Mouse (Mus musculus): ENCODE data around the gene Sfrp2. TPM values are rescaled to one million over a fixed set of nuclear protein-coding genes. Genes with fewer than 3 reads are reported as not detected.

Sfrp2 gene
- total RNA-seq, 2 experiments from 2014 or later = 56.2 to 63.9 TPM

DNA sequence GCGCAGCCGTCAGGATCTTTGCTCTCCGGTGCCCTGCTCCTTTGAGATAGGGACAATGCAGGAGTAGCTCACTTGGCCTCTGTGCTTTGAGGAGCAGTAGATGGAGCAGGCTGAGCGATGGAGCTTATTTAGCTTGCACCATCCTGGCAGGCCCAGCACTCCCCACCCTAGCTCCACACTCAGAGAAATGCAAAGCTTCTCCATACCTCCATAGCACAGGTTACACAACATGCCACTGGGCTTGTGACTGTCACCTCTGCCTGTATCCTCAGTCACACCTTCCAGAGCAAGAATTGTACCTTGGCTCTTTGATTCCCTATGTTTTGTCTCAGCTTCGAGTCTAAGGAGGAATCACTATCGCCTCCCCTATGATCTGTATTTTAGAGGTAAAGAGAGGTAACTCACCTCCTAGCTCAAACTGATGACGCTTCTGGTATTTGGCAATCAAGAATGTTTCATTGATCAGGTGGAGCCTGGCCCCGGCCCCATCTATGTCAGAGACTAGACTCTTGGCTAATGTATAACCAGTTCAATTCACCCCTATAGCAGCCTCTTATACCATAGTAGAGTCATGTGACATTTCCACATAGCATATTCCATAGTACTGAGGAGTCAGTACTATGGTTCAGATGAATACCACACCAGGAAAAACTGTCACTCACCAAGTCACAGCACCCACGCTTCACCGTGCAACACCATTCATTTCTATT lies 5.2 kb downstream of the Sfrp2 start:
- no peak for DNase-seq

DNA sequence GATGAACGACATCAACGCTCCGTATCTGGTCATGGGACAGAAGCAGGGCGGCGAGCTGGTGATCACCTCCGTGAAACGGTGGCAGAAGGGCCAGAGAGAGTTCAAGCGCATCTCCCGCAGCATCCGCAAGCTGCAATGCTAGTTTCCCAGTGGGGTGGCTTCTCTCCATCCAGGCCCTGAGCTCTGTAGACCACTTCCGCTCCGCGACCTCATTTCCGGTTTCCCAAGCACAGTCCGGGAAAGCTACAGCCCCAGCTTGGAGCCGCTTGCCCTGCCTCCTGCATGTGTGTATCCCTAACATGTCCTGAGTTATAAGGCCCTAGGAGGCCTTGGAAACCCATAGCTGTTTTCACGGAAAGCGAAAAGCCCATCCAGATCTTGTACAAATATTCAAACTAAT lies 7.2 kb downstream of the Sfrp2 start:
- no peak for DNase-seq

DNA sequence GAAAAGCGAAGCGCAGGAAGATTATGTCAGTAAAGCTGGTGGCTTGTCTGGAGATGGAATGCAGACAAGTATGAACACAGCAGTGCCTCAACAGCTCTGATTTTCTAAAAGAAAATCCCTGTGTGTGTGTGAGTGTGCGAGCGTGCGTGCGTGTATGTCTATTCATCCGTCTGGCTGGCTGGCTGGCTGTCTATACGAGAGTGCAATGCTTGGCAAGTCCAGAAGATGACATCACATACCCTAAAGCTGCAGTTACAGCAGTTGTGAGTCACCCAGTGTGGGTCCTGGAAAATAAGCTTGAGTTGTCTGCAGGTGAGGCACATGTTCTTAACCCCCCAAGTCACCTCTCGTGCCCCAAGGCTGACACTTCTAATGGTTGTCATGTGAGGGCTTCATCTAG lies 9.3 kb downstream of the Sfrp2 start:
- DNase-seq = no peak

DNA sequence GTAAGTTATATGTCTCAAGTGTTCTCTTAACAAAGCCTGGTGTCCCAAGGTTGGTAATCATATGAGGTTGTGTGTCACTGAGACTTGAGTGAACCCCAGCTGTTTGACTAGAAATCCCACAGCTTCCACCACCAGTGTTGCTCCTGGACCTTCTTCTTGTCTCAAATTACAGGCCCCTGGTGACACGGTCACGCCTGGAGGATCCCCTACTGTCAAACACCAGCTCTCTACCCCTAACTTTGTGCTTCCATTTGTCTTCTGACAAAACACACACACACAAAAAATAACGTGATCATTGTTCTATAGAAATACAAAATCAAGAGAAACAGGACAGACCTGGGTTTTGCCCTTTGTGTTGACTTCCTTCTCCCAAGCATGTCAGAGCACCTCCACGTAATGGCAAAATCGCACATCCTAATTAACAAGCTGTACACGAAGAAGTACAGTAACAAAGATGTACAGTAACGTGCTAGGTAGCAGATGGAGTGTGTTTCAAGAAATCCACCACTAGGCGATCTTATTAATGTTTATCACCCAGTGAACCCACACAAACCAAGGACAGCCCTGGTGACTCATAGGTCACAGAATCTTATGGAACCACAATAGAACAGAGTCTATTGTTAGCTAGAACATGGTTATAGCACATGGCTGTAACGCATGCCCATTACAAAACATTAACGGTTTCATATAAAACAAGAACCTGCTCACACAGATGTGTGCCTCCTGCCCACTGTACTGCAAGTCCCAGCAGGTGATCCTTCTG lies 15.5 kb downstream of the Sfrp2 start:
- no peak for DNase-seq

DNA sequence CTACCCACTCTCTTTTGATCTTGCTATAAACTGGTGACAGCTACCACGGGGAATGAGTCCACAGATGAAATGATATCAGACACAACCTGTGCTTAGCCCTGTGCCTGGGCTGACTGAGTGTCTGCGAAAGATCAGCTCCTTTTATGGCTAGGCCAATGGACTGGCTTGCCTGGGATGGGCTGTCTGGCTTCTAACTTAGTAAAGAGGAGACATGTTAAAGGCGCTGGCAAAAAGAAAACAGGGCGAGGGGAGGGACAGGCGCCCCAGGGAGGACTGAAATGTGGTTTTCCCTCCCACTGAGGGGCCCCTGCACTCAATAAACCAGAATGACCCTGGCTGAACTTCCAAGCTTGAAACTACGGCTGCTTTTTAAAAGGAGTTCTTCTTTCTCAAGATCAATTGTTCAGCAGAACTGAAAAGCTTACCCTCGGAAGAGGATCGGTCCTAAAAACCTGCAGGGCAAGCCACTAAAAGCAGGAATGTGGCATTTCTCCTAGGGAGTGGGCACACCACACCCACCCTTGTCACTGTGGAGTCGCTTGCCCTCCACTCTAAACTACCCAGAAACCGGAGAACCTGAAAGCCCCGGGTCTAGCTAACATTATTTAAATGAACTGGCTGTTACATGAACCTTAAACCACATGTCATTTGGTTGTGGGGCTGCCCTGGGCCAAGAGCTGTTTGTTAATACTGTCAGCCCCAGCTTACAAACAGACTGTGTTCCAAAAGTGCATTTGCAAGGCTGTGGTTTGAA lies 17.8 kb downstream of the Sfrp2 start:
- DNase-seq = no peak

DNA sequence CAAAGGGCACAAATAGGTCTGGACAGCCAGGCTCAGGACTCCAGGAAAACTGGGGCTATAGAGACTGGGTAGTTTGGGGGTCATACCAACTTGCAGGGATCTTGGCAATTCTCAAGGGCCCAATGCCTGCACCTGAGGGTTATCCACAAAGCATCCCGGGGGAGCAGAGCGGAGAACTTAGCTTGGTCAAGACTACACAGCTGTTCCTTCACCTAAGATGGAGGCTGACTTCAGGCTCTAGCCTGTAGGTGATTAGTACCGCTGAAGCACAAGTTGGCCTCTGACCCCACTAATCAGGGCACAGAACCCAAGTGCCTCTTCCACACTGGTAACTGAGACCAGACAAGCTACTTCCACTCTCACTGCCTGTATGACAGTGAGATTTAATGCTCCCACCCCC lies 18.6 kb downstream of the Sfrp2 start:
- no peak for DNase-seq

DNA sequence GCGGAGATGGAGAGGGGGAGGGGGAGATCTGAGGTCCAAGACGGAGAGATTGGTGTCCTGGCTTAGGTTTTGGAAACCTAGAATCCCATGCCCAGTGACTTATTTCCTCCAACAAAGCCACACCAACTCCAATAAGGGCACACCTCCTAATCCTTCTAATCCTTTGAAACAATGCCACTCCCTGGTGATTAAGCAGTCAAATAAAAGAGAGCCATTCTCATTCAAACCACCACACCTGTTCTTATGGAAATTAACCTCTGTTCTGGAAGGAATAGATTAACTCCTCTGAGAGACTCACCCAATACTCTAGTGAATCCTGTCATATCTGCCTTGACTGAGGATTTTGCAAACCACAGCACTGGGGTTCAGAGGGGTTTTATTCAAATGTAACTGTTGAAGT lies 21.0 kb downstream of the Sfrp2 start:
- no peak for DNase-seq

DNA sequence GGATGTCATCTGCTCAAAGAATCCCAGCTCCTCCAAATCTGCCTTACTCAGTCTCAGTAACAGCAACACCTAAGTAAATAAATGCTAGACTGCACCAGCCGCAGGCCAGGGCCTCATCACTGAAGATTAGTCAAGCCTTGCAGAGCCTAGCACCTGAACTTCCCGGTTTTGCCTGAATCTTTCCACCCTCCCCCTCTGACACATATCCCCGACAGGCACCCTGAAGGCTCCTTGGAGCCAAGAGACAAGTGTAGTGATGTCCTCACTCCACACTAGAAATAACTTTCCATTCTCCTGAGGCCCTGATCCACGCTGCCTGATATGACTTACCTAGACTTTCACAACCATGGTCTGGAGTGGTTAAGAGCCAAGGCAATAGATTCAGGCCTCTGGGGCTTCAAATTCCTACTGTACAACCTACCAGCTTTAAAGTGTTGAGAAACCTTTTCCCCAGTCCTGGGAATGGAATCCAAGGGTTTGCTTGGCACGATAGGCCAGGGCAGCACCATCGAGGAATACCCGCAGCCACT lies 21.7 kb downstream of the Sfrp2 start:
- DNase-seq = no peak

DNA sequence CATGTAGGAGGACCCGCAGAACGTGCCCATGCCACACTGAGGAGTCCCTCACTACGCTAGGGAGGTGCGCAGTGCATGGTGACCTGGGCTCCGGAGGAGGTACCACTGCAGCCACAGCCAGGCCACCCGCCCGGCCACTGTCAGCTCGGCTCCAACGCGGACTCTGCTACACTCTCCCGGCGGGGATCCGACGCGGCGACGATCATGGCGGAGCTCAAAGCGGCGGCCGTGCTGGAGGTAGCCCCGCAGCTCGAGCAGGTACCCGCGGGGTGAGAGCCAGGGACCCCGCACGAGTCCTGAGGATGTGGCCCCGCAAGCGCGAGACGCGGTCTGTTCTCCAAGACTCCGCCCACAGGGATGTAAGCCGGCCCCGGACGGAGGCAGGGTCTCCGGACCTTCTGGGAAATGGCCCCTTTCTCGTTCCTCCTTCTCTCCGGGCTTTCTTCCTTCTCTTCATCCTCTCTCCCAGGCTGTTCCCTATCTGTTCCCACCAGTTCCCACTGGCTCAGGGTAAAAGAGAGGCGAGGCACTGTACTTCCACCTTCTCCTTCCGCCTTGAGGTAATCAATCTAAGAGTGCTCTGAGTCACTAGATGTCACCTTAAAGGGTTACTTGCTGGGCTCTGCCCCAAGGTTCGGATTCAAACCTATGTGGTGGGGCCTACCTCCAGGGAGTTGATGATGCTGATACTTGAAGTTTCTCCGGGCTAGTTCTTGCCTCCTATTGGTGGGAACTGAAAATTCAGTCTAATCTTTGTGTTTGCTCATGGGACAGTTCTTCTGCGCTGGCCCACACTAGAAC lies 23.7 kb downstream of the Sfrp2 start:
- DNase-seq = peak; percentile 22

DNA sequence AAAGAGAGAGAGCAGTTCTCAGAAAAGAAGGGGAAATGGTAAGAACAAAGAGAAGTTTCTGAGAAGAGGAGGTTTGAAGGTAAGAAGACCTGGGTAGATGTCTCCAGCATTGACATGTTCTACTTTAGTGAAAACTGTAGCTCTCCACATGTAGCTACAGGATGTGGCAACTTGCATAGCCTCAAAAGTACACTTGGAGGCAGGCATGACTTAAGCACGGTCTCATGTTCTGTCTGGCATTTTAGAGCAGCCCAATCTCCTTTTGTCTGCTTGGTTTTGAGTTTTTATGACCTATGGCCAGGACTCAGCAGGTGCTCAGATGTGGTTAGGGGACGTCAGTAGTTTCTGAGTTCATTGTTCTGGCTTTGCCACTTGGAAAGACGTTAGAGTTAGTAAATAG lies 25.3 kb downstream of the Sfrp2 start:
- DNase-seq = no peak

DNA sequence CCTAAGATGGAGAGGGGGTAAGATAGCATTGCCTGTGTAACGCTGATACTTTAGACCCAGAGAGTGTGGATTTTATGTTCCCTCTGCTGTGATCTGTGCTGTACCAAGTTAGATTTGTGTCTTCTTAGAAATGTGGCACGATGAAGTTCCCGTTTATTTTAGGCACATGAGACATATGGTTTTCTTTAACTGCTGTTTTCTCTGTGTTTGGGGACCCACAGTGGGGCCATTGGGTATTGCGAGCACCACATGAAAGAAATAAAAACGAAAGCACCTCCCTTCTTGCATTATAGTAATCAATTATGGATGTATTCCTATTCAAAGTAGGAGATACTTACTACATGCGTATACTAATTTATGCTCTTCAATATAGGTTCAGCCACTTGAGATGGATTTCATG lies 31.0 kb downstream of the Sfrp2 start:
- DNase-seq = no peak

DNA sequence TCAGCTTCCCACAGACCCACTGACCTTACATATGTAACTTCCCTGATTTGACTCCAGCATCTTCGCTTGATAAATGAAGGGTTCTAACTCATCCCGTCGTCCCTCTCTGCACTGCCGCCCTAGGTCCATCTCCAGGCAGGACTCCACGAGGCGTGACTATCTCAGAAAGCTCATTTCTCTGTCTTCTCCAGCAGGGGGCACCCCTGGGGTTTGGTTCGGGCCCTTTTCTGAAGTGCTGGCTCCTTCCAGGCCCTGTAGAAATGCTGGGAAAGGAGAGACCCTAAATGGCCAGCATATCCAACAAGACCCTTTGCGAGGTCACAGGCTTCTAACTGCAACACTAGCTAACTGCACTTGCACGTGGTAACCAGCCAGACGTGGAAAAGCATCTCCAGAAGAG lies 31.7 kb downstream of the Sfrp2 start:
- peak; percentile 67 for DNase-seq

DNA sequence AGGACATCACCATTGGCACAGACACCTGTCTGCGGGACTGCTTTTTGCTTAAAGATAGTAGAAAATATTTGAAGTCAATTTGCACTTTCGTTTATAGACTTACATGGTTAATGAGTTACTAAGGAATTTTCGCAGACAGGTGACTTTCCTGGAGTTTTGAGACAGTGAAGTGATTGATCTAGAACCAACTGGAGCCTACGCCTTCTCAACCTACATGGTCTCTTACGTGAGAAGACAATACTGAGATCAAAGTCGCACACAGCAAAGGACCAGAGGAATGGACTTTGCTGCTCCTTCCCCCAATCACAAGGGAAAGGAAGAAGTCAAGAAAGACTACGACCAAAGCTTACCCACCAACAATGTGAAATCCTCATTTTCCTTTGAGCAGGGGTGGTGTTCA lies 33.4 kb downstream of the Sfrp2 start:
- no peak for DNase-seq

DNA sequence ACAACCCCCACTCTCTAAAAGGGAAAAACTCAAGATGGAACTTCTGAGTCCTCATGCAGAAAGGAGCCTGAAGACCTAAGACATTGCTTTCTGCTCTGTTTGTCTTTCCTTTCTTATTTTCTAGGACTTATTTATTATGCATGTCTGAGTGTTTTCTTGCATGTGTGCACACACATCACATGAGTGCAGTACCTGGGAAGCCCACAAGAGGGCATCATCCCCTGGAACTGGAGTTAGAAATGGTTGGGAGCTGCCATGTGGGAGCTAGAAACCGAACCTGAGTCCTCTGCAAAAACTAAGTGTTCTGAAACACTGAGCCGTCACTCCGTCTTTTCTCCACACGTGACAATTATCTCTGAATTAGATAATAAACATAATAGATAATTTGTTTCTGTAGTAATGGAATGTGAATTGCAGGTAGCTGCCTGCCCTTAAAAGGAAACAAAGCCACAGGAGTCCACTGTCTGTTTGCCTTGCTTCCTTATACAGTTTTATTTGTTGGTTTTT lies 35.6 kb downstream of the Sfrp2 start:
- DNase-seq = no peak

DNA sequence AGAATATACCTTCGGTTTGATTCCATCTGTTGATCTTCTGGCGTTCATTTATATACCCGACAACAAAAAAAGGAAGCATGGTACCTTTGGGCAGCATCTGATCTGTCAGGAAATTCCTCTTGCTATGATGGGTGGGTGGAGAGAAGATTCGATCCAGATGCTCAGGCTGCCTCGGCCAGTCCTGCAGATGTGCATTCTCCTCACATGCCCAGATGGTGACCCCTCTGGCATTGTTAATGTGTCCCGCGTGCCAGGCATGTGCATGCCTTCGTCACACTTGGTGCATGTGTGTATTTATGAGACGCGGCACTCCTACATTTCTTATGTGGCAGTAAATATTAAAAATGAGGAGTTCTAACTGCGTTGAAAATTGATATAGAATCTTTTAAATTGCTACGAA lies 42.4 kb downstream of the Sfrp2 start:
- no peak for DNase-seq

DNA sequence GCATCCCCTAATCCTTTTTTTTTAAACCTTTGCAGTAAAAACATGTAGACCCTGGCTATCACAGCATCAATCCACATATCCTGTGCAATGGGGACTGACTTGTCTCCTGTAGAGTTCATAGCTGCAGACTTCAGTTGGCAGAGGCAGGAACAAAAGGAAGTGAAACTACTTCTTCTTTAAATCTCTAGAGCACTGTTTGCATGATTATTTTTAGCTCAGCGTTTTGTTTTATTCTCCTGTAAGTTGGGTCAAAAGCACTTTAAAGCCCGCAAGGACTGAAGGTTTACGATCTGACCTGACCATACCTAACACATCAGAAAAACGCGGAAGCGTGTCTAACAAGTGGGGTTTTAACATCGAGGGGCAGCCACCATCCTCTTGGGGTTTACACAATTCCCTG lies 45.9 kb downstream of the Sfrp2 start:
- no peak for DNase-seq

DNA sequence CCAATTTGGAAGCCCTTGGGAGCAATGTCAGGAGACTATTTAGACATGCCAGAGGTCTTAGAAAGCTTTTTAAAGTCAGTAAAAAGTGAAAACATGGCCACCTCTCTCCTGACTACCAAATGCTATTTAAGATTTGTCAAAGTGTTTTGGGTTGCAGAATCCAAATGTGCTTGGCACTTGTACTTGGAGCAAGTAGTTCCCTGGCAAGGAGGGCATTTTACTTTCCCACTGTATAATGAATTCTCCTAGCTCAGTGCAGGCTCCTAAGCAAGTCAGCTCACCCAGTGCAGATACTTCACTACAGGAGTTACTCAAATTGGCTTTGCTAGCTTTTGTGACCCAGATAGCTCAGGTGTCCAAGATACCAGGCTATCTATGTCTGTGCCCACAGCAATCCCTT lies 46.7 kb downstream of the Sfrp2 start:
- no peak for DNase-seq

DNA sequence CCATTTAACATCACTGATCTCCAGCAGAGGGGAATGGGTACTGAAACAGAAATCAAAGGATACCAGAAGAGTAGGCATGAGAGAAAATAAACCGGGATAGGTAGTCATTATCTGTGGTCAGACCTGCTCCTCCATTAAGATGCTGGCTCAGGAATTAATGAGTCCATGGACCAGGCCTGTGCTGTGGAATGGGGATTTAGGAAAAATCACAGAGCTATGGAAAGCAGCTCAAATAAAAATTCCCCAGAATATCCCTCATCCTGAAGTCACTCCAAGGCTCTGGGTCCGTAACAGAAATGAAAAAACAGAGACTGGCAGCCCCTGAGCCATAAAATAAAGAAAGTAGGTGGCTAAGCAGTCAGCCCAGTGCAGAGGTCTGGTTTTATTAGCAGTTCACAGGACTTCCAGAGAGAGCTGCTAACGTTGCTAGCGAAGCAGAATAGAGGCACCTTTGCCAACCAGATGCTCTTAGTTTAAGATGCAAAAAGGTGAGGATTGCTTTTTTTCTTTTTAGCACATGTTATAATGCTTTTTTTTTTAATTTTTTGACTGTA lies 50.3 kb downstream of the Sfrp2 start:
- no peak for DNase-seq

DNA sequence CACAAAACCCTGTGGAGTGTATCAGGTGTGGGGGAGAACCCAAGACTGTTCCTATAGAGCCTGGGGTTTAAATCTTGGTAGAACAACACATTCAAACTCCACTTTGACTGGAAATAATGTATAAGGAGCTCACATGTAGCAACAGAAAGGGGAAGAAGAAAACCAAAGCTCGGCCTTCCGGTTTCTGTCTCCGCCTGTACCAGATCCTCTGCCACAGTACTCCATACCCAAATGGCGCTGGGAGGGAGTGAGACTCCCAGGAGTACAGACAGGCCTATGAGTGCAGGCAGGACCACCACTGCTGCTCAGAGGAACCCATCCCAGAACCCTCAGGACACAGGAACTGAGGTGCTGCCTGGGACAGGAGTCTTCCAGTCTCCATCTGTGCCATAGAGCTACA lies 57.7 kb downstream of the Sfrp2 start:
- no peak for DNase-seq
